Mouse (Mus musculus) liver, adult (tissue): ENCODE data around the gene Gls2.

Experiments
- GATA4 ChIP-seq: IDR thresholded peaks from 2 replicates; pipeline ENCODE4 v1.6.1; 2014; ENCODE audit warnings: mild to moderate bottlenecking, low read length; ENCODE audit not compliant: insufficient replicate concordance

Gene Gls2

GRCm38 (mm10) chr10:128218387-128219117 lies 24.3 kb downstream of the Gls2 start:
- no peak for TF ChIP-seq GATA4

GRCm38 (mm10) chr10:128221533-128222286 lies 27.5 kb downstream of the Gls2 start:
- no peak; the same call in 1 of the 2 replicates for TF ChIP-seq GATA4

DNA sequence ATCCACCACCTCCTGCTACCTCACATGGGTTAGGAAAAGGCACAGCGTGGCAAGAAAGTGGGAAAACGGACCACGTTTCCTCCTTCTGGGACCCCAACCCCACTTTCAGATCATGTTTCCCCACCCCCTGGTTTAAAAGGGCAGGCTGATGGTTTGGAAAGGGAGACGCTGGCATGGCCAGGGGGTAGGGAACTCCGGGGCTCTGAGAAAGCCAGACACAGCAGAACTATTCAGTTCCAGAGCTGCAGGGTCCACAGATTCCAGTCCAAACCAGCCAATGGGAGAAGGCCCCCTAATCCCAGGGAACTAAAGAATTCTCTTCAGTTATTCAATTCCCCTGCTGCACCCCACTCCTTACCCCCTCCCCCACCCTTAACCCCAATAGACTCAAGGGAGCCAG lies 30.8 kb downstream of the Gls2 start:
- no peak for TF ChIP-seq GATA4

DNA sequence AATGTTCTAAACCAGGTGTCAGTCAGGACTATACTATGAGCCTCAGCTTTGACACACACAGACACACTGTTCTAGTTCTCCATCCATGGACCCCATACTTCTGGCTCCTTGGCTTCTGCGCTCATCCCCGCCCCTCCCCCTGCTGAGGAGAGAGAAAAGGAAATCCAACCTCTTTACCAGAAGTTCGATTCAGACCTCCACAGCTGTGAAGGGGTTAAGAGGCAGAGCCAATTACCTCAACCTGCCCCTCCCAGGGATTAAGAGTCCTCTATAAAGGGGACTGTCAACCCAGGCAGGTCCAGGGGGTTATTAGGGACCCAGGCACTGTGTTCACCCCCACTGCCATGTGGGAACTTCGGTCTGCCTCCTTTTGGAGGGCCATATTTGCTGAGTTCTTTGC lies 31.3 kb downstream of the Gls2 start, which contains the start of gene Mip:
Gene Mip, plus strand, starts transcription at position 301 of the 400 bp plus-strand sequence.
- TF ChIP-seq GATA4, result no peak

DNA sequence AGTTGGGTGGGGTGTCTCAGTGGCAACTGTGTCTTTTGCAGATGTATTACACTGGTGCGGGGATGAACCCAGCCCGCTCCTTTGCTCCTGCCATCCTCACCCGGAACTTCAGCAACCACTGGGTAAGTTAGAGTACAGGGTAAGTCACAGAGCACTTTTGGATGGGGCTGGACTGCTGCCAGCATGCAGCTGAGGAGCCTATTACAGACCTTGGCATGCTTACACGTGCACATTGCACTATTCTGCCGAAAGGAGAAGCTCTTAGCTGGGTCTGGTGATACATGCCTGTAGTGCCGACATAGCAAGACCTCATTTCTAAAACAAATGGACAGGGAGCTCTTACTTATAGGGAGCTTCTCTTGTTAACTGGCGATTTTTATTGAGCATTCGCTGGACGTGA lies 33.3 kb downstream of the Gls2 start:
- no peak for TF ChIP-seq GATA4

GRCm38 (mm10) chr10:128228009-128228408 lies 33.8 kb downstream of the Gls2 start:
- TF ChIP-seq GATA4, result no peak

DNA sequence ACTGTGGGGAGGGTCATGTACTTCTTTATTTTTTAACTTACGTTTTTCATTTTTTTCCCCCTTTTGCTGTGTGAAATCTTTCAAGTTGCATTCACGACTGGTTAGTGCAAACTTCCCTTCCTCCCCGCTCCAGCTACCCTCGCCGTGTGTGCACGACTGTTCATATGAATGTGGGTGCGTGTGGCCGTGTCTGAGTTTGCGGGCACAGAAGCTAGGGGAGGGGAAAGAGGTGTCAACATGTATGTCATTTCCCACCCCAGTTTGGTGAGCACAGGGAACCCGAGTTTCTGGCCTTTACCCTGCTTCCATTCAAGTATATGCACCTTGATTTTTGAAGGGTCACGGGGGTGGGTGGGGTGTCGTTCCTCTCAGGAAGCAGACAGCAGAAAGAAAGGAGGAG lies 36.3 kb downstream of the Gls2 start:
- TF ChIP-seq GATA4, result no peak

DNA sequence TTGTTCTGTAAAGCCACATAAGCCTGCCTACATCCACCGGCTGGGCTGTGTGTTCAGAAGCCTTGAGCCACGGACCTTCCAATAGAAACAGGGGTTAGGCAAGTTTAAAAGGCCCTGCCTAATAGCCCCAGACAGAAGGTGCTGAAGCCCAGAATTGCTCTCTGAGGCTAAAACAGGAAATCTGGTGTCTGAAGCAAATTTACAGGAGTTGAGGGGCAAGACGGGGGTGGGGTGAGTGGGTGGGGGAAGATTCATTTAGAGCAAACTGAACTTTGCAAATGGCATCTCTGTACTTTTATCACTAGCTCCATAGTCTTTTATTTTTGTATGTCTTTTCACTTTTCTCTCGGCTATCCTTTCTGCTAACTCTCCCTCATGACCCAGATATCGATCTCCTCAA lies 36.9 kb downstream of the Gls2 start:
- no peak for TF ChIP-seq GATA4

DNA sequence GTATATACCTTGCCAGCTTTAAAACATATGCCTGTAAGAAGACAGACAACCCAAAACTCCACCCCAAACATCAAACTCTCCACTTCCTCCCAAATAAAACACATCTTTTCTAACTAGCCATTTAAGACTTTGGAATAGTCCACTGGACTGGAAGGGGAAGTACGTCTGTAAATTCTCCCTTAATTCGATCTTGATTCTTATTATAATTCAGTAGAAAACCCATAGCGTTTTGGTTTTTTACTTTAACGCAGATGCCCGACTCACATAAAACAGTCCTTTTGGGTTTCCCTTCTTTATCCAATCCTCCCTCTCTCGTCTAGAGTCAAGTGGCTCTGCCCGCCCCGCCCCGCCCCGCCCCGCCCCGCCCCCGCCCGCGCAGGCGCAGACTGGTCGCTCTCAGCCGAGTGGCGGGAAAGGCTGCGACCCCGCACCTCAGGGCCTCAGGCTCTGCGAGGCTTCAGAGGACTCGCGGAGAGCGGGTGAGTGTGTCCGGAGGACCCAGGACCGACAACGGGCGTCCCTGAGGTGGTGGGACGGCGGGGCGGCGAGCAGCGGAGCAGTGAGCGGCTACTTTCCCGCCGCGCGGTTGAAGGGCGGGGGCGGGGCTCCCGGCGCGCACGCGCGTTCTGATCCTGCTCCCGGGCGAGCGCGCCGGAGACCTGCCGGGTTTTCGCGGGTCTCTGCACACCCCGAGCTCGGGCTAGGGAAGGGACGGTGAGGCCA lies 37.6 kb downstream of the Gls2 start, which contains the start of gene Timeless:
Gene Timeless, plus strand, starts transcription at position 369 of the 723 bp plus-strand sequence.
- no peak for TF ChIP-seq GATA4

- no peak for TF ChIP-seq GATA4
These were observed 38.2 kb downstream of the Gls2 start for GRCm38 (mm10) chr10:128232420-128232985.

DNA sequence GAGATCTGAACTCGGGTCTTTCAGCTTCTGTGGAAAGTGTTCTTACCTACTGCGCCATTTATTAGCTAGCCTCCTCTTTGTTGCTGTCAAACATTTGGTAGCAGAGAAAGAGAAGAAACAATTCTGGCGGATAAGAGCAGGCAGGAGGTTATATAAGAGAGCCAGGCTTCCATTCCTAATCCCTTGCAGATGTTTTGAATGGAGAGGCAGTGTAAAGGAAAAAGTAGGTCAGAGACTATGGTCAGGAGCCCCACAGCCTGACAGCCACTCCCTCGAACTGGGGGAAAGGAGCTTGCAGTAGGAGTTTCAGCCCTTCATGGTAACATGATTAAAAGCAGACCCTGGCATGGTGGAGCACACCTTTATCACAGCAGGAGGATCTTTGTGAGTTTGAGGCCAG lies 42.1 kb downstream of the Gls2 start:
- TF ChIP-seq GATA4, result no peak

DNA sequence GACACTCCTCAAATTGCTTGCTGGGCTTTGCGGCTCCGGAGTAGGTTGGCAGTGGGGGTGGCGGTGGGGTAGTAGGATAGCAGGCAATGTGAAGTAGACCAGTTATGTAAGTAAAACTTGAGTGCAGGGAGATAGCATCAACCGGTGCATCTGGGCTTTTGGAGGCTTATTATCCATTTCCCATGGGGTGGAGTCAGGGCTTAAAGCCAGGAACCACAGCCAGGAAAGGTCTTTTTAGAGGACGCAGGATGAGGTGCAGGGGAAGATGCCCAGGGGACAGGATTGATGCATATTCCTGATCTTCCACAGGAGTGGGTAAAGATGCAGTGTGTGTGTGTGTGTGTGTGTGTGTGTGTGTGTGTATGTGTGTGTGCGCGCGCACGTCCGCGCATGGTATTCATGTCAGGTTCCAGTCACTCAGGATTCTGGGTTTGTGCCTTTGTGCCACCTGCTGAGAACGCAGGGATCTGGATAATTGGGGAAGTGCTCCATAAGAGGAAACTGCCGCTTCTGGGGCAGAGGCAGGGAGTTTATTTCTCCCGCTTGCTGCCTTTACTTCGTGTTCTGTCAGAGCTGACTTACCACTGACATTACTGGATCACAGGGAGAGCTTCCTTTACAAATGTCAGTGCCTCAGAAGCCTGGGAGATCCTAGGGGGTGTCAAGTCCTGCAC lies 43.7 kb downstream of the Gls2 start:
- TF ChIP-seq GATA4, result no peak

DNA sequence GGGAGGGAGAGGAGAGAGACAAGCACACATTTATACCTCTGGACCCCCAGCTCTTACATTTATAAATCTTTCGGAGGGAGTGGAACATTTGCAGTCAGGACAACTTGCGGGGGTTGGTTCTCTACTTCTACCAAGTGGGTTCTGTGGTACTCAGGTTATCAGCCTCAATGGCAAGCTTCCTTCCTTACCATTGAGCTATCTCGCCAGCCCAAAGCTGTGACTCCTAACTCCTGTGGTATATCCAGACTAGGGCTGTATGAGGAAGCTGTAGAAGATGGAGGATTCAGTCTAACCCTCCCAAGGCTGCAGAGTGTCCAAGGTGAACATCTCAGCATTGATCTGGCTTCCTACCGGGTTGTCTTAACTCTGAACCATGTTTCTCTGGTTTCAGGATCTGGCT lies 44.9 kb downstream of the Gls2 start:
- TF ChIP-seq GATA4, result no peak

- TF ChIP-seq GATA4, result no peak
These were observed 45.9 kb downstream of the Gls2 start for GRCm38 (mm10) chr10:128240131-128240530.

GRCm38 (mm10) chr10:128243252-128243651 lies 49.0 kb downstream of the Gls2 start:
- TF ChIP-seq GATA4, result no peak
